Mouse (Mus musculus) erythroblast, embryonic 14.5 days (primary cell): ENCODE data around the gene Ccdc47.

ENCODE experiments used
- GATA1 ChIP-seq: IDR thresholded peaks from 2 replicates; pipeline ENCODE4 v1.6.1; 2012; ENCODE audit warnings: low read length, inconsistent platforms, mixed read lengths
- TAL1 ChIP-seq: IDR thresholded peaks from 3 replicates; pipeline ENCODE4 v1.6.1; 2012; ENCODE audit warnings: low read length, inconsistent platforms, mixed read lengths

DNA sequence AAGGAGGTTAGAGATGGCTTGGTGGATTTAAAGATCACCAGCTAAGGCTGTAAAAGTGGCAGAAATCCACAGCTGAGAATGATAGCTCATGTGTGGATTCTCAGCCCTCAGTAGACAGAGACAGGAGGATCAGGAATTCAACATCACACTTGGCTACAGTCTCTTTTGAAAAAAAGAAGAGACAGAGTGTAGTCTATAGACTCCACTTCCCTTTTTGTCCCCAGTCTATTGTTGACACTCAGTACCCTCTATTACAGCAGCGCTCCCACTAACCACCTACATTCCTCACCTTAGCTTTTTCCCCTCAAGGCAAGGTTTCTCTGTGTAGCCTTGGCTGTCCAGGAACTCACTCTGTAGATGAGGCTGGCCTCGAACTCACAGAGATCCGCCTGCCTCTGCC lies 24.4 kb downstream of the Ccdc47 start:
- TF ChIP-seq TAL1 (no peak), GATA1 (no peak)
